Mouse (Mus musculus) urinary bladder, postnatal 14 days (tissue): ENCODE data around the gene Itih5.

Source experiments
- DNase-seq: peaks from one replicate; pipeline ENCODE4 v3.0.0; 2021; ENCODE audit warnings: low spot score

Gene Itih5

DNA sequence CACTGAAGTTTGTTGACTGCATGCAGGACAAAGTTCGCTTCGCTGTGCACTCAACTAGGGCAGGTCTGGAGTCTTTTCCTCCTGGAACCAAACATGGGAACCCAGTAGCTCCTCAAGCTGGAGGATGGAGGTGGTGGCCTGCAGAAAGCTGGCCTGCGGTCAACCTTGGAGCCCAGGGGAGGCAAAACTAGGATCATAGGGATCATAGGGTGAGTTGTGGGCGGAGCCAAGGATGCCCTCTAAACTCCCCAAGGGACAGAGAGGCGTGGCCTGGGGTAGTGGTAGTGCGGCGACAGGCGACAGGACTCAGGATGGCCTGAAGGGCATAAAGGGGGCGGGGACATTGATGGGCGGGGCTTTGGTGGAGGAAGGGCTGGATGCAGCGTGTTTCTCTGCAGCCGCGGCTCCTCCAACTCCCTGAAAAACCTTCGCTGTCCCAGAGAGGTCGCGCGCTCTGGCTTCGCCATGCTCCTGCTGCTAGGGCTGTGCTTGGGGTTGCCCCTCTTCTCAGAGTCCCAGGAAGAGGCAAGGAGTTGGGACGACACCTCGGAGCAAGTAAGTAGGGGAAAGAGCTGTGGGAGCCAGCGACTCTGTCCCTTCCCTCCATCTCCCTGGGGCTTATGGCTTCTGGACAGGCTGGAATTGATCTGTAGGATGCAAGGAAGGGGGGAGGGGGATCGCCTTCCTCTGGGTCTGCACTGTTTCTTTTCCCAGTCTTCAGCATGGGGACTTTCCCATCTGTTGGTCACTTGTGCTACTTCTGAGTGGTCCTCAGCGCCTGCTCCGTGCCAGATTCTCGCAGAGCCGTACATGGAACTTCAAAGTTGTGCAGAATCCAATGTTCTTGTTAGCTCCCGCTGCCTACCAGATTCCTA is at the start of gene Itih5:
Gene Itih5 (plus strand): TSS at position 371 of the 875 bp plus-strand sequence.
- peak; percentile 58 for DNase-seq

DNA sequence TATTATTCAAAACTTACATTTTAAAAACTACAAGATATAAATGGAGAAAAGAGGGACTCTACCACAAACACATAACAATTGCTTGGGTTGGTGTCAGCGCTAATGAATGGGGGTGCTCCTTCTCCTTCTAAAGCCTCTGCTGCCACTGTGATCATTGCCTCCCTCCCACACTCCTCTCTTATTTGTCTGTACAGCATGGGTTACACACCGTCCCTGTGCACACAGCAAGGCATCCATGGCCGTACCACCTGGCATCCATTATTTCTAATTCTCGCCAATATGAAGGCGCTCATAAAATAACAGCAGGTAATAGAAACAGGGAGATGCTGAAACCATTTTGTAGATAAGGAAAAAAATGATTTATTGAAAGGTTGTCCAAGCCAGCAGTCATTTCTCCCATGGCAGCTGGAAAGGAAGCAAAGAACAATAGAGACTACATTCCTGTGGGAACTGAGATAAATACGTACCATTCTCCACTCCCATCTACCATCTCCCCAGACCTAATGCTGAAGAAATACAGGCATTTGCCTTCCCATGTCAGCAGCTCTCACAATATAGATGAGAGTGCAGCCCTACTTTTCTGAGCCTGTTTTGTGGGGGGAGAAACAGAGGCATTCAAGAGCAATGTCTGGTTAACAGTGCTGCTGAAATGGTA is 44.7 kb upstream of the Itih5 start:
- no peak for DNase-seq

DNA sequence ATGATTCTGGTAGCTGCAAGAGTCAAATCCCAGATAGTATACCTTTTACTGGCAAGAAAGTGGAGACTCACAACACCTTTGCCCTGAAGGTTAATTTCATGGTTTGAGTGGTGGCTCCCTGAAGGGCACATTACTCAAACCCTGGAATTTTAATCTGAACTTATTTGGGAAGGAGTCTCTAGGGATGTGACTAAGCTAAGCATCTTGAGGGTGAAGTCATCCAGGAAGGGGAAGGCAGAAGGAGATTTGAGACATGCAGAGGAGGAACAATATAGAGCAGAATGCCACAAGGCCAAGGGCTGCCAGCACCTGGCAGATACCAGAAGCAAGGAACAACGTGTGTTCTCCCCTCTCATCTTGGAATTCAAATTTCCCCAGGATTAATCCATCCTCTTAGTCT is 34.6 kb upstream of the Itih5 start:
- DNase-seq: no peak

DNA sequence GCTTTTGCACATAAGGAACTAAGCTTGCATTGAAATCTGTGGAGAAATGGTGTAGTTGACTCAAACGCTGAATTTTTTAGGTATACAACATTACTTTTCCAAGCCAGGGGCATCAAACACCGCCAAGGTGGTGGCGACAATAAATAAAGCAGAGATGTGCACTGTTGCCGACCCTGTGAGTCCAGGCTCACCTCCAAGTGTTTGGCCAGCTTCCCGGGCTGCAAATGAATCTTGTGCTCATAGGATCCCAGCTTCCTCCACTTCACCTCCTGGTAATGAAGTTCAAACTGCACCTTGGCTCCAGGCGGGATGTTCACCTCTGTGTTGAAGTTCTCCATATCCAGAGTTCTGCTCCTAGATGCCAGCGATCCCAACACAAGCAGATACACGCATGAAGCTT is 34.1 kb upstream of the Itih5 start:
- no peak for DNase-seq

DNA sequence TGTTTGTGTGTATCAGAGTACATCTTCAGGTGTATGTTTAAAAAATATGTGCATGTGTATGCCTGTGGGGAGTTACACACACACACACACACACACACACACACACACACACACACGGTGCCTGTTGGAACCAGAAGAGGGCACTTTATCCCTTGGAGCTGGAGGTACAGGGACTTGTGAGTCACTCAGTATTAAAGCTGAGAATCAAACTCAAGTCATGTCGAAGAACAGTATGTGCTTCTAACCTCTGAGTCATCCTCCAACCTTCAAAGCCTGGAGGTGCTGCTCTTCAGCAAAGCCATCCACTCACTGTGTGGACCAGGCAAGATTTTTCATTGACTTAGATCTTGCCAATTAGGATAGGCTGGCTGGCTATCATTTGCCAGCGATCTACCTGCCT is 31.5 kb upstream of the Itih5 start:
- DNase-seq: no peak

DNA sequence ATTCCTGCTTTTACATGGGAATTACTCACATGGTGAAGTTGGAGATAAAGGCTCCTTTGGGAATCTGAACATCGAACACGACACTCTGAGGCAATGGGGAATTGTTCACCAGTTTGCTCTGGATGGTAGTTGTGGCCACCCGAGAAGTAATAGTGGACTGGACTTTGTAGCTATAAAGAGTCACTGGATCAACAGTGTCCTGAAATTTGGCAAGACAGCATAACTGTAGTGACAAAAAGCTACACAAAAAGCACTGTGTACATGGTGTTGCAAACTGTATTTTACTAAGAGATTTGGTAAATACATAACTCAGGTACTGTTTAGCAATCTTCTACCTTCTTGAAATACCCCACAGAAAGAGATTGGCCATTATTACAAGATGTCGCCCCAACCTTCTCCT is 27.2 kb upstream of the Itih5 start:
- no peak for DNase-seq

DNA sequence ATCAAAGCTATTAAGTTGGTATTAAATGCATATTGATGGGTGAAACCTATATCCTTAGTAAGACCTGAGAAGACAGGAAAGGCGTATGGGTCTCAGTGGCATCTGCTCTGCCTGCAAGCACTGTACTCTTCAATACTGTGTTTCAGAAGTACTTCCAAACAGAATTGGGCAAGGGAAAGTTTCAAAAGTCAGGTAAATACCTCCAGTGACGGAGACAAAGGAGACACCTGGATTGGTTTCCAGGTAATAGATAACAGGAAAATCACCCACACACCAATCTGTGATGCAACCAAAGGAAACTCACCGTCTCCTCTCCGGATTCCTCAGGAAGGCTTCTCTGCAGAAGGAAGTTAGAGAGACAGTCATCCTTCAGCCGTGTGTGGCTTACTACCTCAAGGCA is 25.9 kb upstream of the Itih5 start:
- no peak for DNase-seq

DNA sequence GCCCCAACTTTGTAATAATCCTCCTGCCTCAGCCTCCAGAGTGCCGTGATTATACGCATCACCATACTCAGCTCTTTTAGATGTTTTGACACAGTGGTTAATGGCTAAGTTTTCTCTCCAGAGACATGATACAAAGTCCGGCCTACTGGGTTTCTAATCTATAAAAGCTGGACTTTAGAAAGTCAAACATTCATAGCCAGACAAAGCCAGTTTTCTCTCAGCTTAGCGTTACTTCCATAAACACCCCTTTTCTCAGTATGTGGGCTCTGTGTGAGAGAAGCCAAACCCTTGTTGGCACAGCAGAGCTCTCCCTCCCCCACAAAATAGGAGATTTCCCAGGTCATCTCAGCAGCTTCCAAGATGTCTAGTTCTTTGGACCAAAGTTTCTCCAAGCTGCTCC is 24.8 kb upstream of the Itih5 start:
- no peak for DNase-seq

DNA sequence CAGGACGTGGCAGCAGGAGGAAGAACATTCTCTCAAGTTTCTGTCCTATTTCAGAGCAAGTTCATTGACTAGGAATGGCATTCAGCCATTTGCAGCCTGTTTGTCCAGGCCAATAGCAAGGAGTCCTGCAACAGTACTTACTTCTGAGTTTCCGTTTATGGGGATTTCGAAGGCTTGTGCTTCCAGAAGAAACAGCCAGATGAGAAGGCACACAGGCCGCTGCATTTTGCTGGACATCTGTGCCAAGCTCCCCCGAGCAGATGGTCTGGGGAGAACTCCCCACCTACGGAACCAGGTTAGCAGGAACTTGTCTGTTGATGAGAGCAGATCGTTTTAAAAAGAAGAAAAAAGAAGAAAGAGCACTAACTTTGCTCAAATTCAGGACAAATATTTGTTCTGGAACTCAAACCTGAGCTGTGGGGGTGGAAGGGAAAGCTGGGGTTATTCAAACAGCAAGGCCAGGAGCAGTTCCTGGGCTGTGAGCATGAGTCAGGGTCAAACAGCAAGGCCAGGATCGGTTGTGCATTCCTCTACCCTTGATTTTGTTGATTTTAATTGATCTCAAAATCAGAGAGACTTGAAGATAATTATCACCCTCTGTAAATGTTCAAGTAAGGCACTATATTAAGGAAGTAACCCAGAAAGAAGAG is 22.9 kb upstream of the Itih5 start:
- peak; percentile 35 for DNase-seq

DNA sequence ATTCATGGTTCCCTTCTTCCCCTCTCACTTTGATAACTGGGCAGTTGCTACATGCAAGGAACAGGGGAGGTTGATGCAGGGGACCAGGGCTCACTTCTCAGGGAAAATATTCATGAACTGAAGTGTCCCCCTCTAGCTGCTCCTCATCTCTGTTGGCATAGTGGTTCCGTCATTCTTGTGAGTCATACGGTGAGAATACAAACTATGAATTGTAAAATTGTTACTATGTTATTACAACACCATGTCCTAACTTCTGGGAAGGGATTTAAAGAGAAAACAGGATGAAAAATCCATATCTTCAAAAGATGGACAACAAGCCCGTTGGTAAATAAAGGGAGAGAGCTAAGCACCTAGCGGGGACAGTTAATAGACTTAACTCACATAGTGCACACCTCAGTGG is 22.1 kb upstream of the Itih5 start, which contains the start of gene Itih2:
Gene Itih2 (minus strand): TSS at position 101 of the 400 bp plus-strand sequence.
- no peak for DNase-seq

DNA sequence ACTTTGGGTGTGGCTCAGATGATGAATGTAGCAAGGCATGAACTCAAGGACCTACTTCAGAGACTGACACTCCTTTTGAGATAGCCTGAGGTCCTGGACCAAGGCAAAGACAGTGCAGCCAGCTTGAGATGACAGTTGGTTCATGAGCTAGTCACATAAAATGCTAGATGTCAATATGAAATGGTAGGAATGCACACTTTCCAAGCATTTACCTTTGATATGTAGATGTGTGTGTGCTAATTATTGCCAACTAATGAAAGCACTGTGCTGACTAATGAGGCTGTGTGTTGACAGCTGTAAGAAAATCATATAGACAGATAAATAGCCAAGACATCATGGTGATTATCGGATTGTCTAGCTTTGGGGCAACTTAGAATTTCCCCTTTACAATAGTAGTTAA is 21.2 kb upstream of the Itih5 start:
- no peak for DNase-seq

DNA sequence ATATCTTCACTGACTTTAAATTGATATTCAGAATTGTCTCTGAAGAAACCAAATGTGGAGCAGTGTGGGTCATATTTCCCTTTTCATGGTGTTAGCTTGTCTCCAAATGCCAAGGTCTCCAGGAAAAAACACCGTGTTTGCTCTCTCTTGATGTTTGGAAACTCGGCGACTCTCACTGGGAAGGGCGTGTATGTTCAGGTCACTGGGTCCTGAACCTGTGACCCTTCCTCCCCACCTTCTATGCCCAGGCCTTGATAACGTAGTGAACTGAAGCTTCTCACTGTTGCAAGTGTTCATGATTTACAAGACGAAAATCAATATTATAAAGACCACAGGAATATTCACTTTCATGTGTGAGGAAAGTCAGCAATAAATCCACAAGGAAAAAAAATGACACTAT is 19.4 kb upstream of the Itih5 start:
- no peak for DNase-seq

DNA sequence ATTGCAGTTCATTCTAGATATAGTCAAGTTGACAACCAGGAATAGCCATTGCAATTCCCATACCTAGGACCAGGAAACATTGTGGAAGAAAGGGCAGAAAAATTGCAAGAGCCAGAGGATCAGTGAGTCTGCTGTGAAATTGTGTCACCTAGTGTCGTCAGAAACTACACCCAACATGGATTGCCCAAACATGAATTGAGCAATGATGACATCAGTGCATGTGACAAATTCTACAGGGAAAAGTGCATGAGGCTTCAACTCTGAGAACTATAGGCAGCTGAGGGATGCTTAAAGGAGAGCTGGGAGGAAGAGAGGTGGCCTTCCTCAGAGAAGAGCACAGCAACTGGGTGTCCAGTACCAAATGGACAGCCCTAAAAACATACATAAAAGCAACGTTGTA is 16.1 kb upstream of the Itih5 start:
- DNase-seq: no peak

DNA sequence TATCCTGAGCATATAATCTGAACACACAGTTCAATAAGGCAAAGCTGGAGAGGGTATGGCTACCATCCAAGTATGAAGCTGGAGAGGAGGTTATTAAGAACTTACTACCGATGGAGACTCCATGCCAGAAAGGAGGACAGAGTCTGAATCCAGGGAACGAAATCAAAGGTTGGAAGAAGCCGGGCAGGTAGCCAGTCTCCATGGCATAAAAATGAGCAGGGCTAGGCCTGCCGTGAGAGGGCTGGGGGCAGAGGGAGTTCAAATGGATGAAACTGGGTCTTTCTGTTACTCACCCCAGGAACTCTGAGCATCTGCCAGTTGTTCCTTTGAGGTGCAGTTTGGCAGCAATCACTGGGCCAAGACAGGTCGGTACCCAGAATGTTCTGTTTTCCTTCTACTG is 12.9 kb upstream of the Itih5 start:
- DNase-seq: peak; percentile 10

DNA sequence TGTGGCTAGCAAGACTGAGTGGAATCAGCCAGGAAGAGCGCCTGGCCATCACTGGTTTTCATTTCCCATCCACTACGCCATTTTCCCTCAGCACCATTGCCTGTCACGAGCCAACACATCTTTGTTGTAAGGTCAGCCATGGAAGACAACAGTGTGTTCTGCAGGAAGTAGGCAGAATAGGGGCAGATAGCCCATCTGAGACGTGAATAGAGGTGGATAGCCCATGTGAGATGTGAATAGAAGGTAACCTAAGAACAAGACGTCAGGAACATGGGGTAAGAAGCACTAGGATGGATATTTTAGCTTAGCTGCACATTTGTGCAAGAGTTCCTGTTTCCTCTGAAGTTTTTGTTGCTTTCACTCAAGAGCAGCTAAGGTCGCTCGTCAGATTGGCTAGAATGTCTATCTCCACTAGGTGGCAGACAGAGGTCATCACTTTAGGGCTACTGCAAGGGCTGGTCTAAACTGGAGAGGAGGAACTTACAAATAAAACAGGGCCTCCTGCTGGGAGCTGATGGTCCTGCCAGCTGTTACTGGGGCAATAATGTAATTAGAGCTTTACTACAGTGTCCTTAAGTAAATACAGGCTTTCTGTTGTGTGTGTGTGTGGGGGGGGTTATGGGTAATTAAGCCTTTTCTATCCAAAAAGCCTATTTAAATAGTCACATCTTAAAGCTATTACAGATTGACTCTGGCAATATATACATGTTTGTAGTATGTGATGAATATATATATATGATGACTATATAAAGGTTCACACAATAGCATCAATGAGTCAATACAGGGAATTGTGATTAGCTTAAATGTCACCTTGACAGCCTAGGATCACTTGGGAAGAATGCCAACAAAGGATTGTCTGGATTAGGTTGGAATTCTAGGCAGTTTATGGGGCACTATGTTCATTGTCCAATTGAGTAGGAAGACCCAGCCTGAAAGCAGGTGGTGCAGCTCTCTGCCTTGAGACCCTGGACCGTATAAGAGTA is 10.6 kb upstream of the Itih5 start:
- peak; percentile 72 for DNase-seq

DNA sequence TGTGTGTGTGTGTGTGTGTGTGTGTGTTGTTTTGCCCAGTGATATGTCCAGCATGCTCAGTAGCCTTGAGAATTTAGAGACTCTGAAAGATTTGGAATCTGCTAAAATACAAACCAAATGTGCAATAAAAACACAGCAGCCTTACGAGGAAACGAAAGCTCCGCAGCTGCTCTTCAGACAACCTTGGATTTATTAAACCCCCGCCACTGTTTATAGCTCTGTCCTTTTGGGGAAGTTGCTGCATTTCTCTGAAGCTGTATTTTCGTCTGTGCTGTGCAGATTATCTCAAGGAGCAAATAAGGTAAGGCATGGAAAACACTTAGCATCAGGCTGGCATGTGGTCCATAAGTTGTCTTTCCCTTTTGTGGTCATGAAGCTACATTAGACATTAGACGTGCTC is 7.9 kb upstream of the Itih5 start:
- DNase-seq: no peak

DNA sequence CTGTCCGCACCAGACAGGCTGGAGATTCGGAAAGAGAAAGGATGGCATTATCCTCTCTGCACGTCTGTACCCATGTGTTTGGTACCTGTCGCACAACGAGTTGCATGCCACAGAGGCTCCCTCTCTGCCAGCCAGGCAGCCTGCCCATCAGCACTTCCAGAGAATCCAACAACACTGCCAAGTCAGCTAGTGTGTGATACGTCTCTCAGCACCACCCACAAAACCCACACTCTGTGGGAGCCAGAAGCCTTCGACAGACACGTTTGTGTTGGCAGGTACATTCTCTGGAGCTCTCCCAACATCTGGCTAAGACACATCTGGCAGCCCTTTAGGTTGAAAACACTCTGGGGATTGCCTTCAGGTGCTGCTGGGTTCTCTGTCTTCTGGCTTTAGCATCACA is 6.2 kb upstream of the Itih5 start:
- no peak for DNase-seq

DNA sequence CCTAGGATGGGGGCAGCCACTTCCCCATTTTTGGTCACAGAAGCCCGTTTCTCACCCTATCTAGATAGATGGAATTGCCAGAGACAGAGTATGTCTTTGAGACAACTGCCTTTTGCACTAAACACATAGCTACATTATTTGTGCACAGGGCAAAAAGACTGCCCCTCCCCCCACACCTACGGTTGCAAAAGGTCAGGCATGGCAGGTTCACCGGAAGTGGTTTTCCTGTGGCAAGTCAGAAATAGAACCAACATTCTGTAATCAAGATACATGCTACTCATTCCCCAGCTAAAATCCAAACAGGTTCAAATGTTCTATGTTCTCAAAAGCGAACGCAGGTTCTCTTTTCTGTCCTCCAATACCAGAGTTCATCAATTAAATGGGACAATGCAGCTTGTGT is 781 bp upstream of the Itih5 start:
- no peak for DNase-seq

DNA sequence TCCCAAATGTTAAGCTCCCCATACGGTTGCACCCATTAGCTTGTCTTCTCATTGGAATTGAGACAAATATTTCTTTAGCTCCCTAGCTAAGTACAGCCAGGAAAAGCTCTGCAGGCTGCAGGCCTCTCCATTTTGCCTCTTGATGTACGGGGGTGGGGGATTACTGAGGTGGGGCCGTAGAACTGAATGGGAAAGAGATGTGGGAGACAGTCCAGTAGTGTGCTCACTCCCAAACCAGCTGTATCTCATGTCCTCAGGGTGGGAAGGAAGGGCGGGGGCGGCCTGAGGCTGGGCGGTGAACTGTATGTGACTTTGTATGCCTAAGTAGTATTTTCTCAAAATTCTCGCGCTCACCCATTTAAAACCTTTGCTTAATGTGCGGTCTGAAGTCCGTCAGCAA is 3.8 kb downstream of the Itih5 start:
- peak; percentile 28 for DNase-seq

DNA sequence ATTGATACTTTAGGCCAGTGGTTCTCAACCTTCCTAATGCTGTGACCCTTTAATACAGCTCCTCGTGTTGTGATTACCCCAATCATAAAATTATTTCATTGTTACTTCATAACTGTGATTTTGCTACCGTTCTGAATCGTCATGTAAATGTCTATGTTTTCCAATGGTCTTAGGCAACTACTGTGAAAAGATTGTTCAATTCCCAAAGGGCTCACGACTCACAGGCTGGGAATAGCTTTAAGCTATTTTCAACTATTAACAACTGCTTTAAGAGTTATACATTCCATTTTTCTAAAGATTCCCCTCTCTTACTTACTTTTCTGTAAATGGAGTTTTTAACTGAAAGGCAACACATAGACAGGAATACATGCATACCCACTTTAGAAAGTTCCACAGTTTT is 8.6 kb downstream of the Itih5 start:
- no peak for DNase-seq

DNA sequence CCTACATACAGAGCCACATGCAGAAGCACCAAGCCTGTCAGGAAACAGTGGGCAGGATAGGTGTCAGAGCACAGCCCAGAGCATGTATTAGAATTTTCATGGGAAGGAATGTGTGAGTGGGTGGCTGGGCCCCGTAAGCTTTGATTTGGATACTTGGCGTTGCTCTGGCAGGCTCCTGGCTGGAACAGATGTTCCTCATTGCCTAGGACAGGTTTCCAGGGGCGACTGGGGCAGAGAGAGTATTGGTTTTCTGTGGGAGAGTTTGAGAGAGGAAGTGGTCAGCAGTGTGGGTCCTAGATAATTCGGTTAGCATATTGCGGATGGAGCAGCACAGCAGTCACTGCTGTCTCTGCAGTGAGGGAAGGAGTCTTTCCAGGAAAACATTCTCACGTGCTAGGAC is 13.3 kb downstream of the Itih5 start:
- no peak for DNase-seq

DNA sequence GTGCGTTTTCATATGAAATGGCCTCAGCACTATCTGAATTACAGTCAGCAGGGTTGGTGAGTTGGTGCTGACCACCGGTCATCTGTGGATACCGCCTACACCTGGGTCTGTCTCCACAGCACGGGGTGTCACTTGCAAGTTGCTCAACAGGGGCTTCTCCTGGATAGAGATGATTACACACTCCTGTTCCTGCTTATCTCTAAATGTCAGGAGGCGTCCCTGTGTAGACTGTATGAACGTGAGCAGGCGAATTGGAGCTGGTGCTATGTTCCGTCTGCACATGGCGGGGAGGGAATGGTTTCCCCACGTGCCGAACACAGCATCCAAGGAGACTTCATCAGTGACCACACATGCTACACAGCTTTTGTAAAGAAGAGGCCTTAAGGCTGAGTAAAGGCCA is 13.9 kb downstream of the Itih5 start:
- DNase-seq: no peak
